Mouse (Mus musculus) C2C12 (cell line): ENCODE results near the gene Echdc3. TPM values are rescaled to one million over a fixed set of nuclear protein-coding genes. Genes with fewer than 3 reads are reported as not detected.

ENCODE experiments used
- H3K27me3 ChIP-seq: one replicate; pipeline ENCODE4 v1.6.1; 2011; ENCODE audit not compliant: control insufficient read depth, insufficient read depth, insufficient read length
- H3K36me3 ChIP-seq: one replicate; pipeline ENCODE4 v1.6.1; 2011; ENCODE audit not compliant: control insufficient read depth, insufficient read depth
- H3K4me3 ChIP-seq: one replicate; pipeline ENCODE4 v1.5.1; 2011; ENCODE audit warnings: mild to moderate bottlenecking, control low read depth; ENCODE audit not compliant: poor library complexity, insufficient read depth, severe bottlenecking
- H3K79me2 ChIP-seq: one replicate; pipeline ENCODE4 v1.6.1; 2011; ENCODE audit not compliant: control insufficient read depth, insufficient read depth
- H3K79me3 ChIP-seq: one replicate; pipeline ENCODE4 v1.6.1; 2011; ENCODE audit warnings: low read depth, control low read depth
- H3ac ChIP-seq: one replicate; pipeline ENCODE3; 2011; ENCODE audit warnings: low read depth; ENCODE audit not compliant: control insufficient read depth, insufficient read length
- CEBPB ChIP-seq: IDR thresholded peaks from one replicate; pipeline ENCODE4 v1.6.1; 2011; ENCODE audit warnings: low read depth, mild to moderate bottlenecking, control low read depth, moderate library complexity
- CTCF ChIP-seq: IDR thresholded peaks from one replicate; pipeline ENCODE4 v1.5.1; 2011; ENCODE audit not compliant: control insufficient read depth, insufficient read depth, insufficient read length
- FOSL1 ChIP-seq: IDR thresholded peaks from one replicate; pipeline ENCODE4 v1.8.0; 2011; ENCODE audit warnings: mild to moderate bottlenecking, low read length; ENCODE audit not compliant: poor library complexity, insufficient read depth, severe bottlenecking
- MAX ChIP-seq: IDR thresholded peaks from one replicate; pipeline ENCODE4 v1.6.1; 2011; ENCODE audit warnings: mild to moderate bottlenecking, control low read depth
- MYOD1 ChIP-seq: IDR thresholded peaks from one replicate; pipeline ENCODE4 v1.6.1; 2011; ENCODE audit warnings: low read depth; ENCODE audit not compliant: control insufficient read depth, insufficient read length
- MYOG ChIP-seq: IDR thresholded peaks from one replicate; pipeline ENCODE4 v1.6.1; 2011; ENCODE audit not compliant: control insufficient read depth, insufficient read length; ENCODE audit errors: extremely low read depth
- USF1 ChIP-seq: IDR thresholded peaks from one replicate; pipeline ENCODE4 v1.6.1; 2011; ENCODE audit warnings: low read depth, mild to moderate bottlenecking, control low read depth, moderate library complexity
- polyA plus RNA-seq: library from polyadenylated mRNA; unstranded; fragments of >200 nt; fragmentation: generic; extraction: Trizol; gene quantifications from one replicate; pipeline ENCODE4 v1.2.1, GENCODE M21; 2012; ENCODE audit warnings: missing spikeins

The Echdc3 gene
- polyA plus RNA-seq, 1 experiment: 2.9 TPM

GRCm38 (mm10) chr2:6173013-6173412 lies 39.8 kb downstream of the Echdc3 start:
- Histone ChIP-seq H3K27me3 (no peaks in the 10 kb centered on the region), H3K4me3 (no peak overlapping the region), H3K79me2 (no peaks in the 10 kb centered on the region), H3ac (no peak overlapping the region), H3K79me3 (no peaks in the 10 kb centered on the region), H3K36me3 (no peaks in the 10 kb centered on the region)
- TF ChIP-seq MYOD1 (no peak), USF1 (no peak), CEBPB (no peak), FOSL1 (no peak), CTCF (no peak), MYOG (no peak), MAX (no peak)

GRCm38 (mm10) chr2:6168560-6168959 lies 44.3 kb downstream of the Echdc3 start:
- no peak for TF ChIP-seq FOSL1
- no peak for TF ChIP-seq MYOG
- TF ChIP-seq MYOD1: no peak
- no peak for TF ChIP-seq CEBPB
- no peaks in the 10 kb centered on the region for H3K27me3 ChIP-seq

GRCm38 (mm10) chr2:6167843-6168558 lies 44.8 kb downstream of the Echdc3 start:
- TF ChIP-seq CEBPB (no peak), CTCF (peak; percentile 39), MYOD1 (no peak)
- Histone ChIP-seq H3ac (no peak overlapping the region), H3K79me2 (no peaks in the 10 kb centered on the region), H3K79me3 (no peaks in the 10 kb centered on the region), H3K27me3 (no peaks in the 10 kb centered on the region), H3K4me3 (no peak overlapping the region), H3K36me3 (no peaks in the 10 kb centered on the region)

More at GRCm38 (mm10) chr2:6168560-6168959, 44.3 kb downstream of the Echdc3 start:
- Histone ChIP-seq H3ac (no peak overlapping the region), H3K79me3 (no peaks in the 10 kb centered on the region), H3K36me3 (no peaks in the 10 kb centered on the region), H3K4me3 (no peak overlapping the region), H3K79me2 (no peaks in the 10 kb centered on the region)

- no peak overlapping the region for H3ac ChIP-seq
- H3K79me3 ChIP-seq: no peaks in the 10 kb centered on the region
- no peaks in the 10 kb centered on the region for H3K79me2 ChIP-seq
- H3K4me3 ChIP-seq: no peak overlapping the region
- H3K36me3 ChIP-seq: no peaks in the 10 kb centered on the region
- no peaks in the 10 kb centered on the region for H3K27me3 ChIP-seq
- no peak for TF ChIP-seq USF1
- no peak for TF ChIP-seq CTCF
- TF ChIP-seq MAX: no peak
- no peak for TF ChIP-seq CEBPB
- TF ChIP-seq MYOD1: no peak
- TF ChIP-seq MYOG: no peak
- no peak for TF ChIP-seq FOSL1
These were observed 47.1 kb downstream of the Echdc3 start for GRCm38 (mm10) chr2:6165771-6166170.

- no peaks in the 10 kb centered on the region for H3K36me3 ChIP-seq
- no peaks in the 10 kb centered on the region for H3K79me2 ChIP-seq
- no peak for TF ChIP-seq FOSL1
- no peak for TF ChIP-seq MYOG
- TF ChIP-seq CEBPB: no peak
- no peak for TF ChIP-seq CTCF
- no peak for TF ChIP-seq MYOD1
- TF ChIP-seq MAX: no peak
- no peak for TF ChIP-seq USF1
- H3K27me3 ChIP-seq: no peaks in the 10 kb centered on the region
- no peaks in the 10 kb centered on the region for H3K79me3 ChIP-seq
- no peak overlapping the region for H3K4me3 ChIP-seq
- no peak overlapping the region for H3ac ChIP-seq
These were observed 48.1 kb downstream of the Echdc3 start for GRCm38 (mm10) chr2:6164606-6165290.

GRCm38 (mm10) chr2:6162366-6163040 lies 50.3 kb downstream of the Echdc3 start:
- no peaks in the 10 kb centered on the region for H3K36me3 ChIP-seq
- TF ChIP-seq MYOD1: no peak
- TF ChIP-seq MYOG: no peak
- no peak for TF ChIP-seq CEBPB
- TF ChIP-seq MAX: no peak
- TF ChIP-seq USF1: no peak
- TF ChIP-seq FOSL1: no peak
- TF ChIP-seq CTCF: no peak
- H3K4me3 ChIP-seq: no peak overlapping the region

More at GRCm38 (mm10) chr2:6162366-6163040, 50.3 kb downstream of the Echdc3 start:
- Histone ChIP-seq H3K79me3 (no peaks in the 10 kb centered on the region), H3K27me3 (no peaks in the 10 kb centered on the region), H3ac (no peak overlapping the region), H3K79me2 (no peaks in the 10 kb centered on the region)
